Mouse (Mus musculus): ENCODE data around the gene Rasgef1c.

DNA sequence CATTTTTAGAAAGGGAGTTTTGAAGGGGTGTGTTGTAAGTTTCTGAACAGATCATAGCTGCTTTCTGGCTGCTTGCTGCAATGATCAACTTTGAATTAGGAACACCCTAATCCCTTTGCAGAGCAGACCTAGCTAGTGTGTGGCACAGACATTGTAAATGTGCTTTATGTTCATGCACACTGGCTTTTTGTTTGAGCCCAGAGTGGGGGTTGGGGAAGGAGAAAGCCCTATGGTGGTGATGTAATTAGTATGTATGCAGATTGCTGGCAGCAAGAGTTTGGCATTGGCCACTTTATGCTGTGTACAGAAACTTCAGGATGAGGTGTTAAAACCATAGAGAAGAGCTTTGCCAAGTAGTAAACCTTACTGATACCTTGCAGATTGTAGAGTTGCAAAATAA lies 126.8 kb downstream of the Rasgef1c start:
- TF ChIP-seq GATA2 (IDR thresholded peaks at IDR 0.05; ENCODE audit: borderline replicate concordance, low read depth, low read length) (no peak), CTCF (IDR thresholded peaks at IDR 0.05; ENCODE audit: low read depth, low read length) (no peak), POLR2AphosphoS5 (IDR thresholded peaks at IDR 0.05; ENCODE audit: insufficient replicate concordance, low read depth, low read length) (no peak)
